Mouse (Mus musculus): ENCODE data around the gene Galnt18.

- TF ChIP-seq CTCF (IDR thresholded peaks at IDR 0.05) (no peak), EP300 (IDR thresholded peaks at IDR 0.05) (no peak)
Observed at GRCm38 (mm10) chr7:111601339-111602067, 178.3 kb downstream of the Galnt18 start.
